Mouse (Mus musculus): Measurements from ENCODE around the gene 1700093K21Rik. TPM values are rescaled to one million over a fixed set of nuclear protein-coding genes. Genes with fewer than 3 reads are reported as not detected.
"Not testable (repeated sequence)": the region's sequence is repeated elsewhere in the genome, so short reads cannot be mapped to it uniquely, and the experiment has no call there.

1700093K21Rik gene
- polyA plus RNA-seq (2016; fragmentation: Nextera tagmentation; extraction: Ambion mirVana): not detected in 2 replicates

DNA sequence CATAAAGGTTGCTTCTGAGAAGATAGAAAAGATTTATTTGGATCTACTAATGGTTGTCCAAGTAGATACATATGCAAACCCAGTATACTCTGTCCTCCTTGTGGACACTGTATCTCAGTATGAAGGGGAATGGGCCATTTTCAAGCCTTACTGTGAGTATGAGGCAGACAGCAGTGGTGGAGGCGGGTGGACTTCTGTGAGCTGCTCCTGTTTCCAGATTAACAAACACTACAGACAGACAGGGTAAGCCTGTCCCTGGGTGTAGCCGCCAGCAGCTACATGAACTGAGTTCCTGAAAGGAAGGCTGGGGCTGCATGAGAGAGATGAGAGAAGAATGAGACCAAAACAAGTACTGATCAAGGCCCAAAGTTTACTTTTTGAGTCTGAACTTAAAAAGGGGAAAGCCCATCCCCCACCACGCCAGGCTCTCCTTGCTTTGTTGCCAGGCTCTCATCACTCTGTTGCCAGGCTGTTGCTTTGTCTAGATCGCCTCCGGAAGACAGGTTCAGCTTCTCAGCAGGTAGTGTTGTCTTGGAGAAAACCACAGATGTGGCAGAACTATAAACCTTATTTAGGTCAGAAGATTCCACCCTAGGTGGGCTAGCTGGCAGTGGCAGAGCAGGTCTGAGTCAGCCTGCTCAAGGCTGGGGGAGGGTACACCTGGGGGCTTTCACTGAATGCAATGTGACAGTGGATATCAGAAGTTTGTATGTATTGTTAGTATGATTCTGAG lies at the start of gene 1700093K21Rik:
Gene 1700093K21Rik, minus strand, starts transcription at position 683 of the 733 bp plus-strand sequence.
- Histone ChIP-seq H3K27ac (no peak within 1 kb of the TSS), H3K4me1 (no peaks in the 10 kb centered on the region), H3K4me3 (no peak within 1 kb of the TSS), H3K36me3 (no peaks in the 10 kb centered on the region), H3K4me2 (replicated peaks) (no peak within 1 kb of the TSS), H3K27me3 (no peaks in the 10 kb centered on the region), H3K9ac (no peak within 1 kb of the TSS), H3K9me3 (replicated peaks) (no peaks in the 10 kb centered on the region)
- ATAC-seq (ENCODE audit: low FRiP score): no peak
- WGBS: 31% methylated on average over 5 of the region's 5 CpGs

GRCm38 (mm10) chr11:23570130-23570529 lies 49.2 kb upstream of the 1700093K21Rik start:
- Histone ChIP-seq H3K36me3 (peaks cover 37% of the 10 kb centered on the region), H3K9ac (no peak overlapping the region), H3K27ac (no peak overlapping the region), H3K4me3 (no peak overlapping the region), H3K27me3 (no peaks in the 10 kb centered on the region), H3K4me1 (no peaks in the 10 kb centered on the region), H3K9me3 (replicated peaks) (no peaks in the 10 kb centered on the region), H3K4me2 (replicated peaks) (no peak overlapping the region)
- ATAC-seq (ENCODE audit: low FRiP score): no peak
- WGBS: 93% methylated on average over 7 of the region's 7 CpGs

DNA sequence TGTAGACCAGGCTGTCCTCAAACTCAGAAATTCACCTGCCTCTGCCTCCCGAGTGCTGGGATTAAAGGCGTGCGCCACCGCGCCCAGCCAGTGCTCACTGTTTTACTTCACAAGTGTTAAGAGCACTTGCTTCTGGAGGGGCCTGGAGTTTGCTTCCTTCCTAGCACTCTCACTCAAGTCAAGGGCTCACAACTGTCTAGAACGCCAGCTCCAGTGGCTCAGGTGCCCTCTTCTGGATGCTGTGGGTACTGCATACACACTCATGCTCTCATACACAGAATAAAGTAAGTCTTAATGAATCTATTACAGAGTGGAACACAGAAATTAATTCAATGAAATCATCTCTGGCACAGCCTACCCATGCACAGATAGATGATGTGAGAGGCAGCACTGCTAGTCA lies 44.8 kb upstream of the 1700093K21Rik start:
- H3K4me1 ChIP-seq: no peaks in the 10 kb centered on the region
- H3K4me2 ChIP-seq (replicated peaks): no peak overlapping the region
- peaks cover 20% of the 10 kb centered on the region for H3K36me3 ChIP-seq
- H3K27ac ChIP-seq: no peak overlapping the region
- H3K9ac ChIP-seq: no peak overlapping the region
- H3K27me3 ChIP-seq: no peaks in the 10 kb centered on the region
- no peak overlapping the region for H3K4me3 ChIP-seq
- ATAC-seq (ENCODE audit: low FRiP score): peak; percentile 71
- 51% methylated on average over 6 of the region's 6 CpGs for WGBS
- H3K9me3 ChIP-seq (replicated peaks): no peaks in the 10 kb centered on the region

GRCm38 (mm10) chr11:23557039-23557630 lies 36.2 kb upstream of the 1700093K21Rik start:
- Histone ChIP-seq H3K9me3 (replicated peaks) (no peaks in the 10 kb centered on the region), H3K4me3 (no peak overlapping the region), H3K27me3 (no peaks in the 10 kb centered on the region), H3K4me1 (no peaks in the 10 kb centered on the region), H3K36me3 (no peaks in the 10 kb centered on the region), H3K9ac (no peak overlapping the region), H3K4me2 (replicated peaks) (no peak overlapping the region), H3K27ac (no peak overlapping the region)
- WGBS: 75% methylated on average over 6 of the region's 6 CpGs
- ATAC-seq (ENCODE audit: low FRiP score): no peak

DNA sequence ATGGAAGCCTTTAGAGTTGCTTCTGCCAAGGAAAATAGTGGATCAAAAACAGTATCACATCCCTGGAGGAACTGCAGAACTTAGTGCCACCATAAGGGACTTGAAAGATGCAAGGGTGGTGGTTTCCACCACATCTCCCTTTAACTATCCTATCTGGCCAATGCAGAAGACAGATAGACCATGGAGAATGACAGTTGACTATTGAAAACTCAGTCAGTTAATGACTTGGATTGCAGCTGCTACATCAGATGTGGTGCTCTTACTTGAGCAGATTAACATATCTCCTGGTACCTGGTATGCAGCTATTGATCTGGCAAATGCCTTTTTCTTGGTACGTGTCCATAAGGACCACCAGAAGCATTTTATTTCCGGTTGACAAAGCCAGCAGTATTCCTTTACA lies 16.5 kb upstream of the 1700093K21Rik start:
- H3K4me2 ChIP-seq (replicated peaks): no peak overlapping the region
- ATAC-seq (ENCODE audit: low FRiP score): no peak
- 91% methylated on average over 2 of the region's 2 CpGs for WGBS
- no peaks in the 10 kb centered on the region for H3K36me3 ChIP-seq
- no peak overlapping the region for H3K4me3 ChIP-seq
- H3K27me3 ChIP-seq: no peaks in the 10 kb centered on the region
- H3K9ac ChIP-seq: no peak overlapping the region
- no peaks in the 10 kb centered on the region for H3K4me1 ChIP-seq
- H3K9me3 ChIP-seq (replicated peaks): no peaks in the 10 kb centered on the region
- H3K27ac ChIP-seq: no peak overlapping the region

GRCm38 (mm10) chr11:23518981-23519380 lies 2.0 kb downstream of the 1700093K21Rik start:
- no peak overlapping the region for H3K4me2 ChIP-seq (replicated peaks)
- ATAC-seq (ENCODE audit: low FRiP score): no peak
- no peaks in the 10 kb centered on the region for H3K9me3 ChIP-seq (replicated peaks)
- no peaks in the 10 kb centered on the region for H3K27me3 ChIP-seq
- H3K27ac ChIP-seq: no peak overlapping the region
- no peak overlapping the region for H3K9ac ChIP-seq
- 65% methylated on average over 3 of the region's 3 CpGs for WGBS
- no peak overlapping the region for H3K4me3 ChIP-seq
- H3K36me3 ChIP-seq: no peaks in the 10 kb centered on the region
- H3K4me1 ChIP-seq: no peaks in the 10 kb centered on the region

GRCm38 (mm10) chr11:23515315-23515714 lies 5.6 kb downstream of the 1700093K21Rik start:
- 87% methylated on average over 2 of the region's 2 CpGs for WGBS
- H3K9me3 ChIP-seq (replicated peaks): no peaks in the 10 kb centered on the region
- no peak overlapping the region for H3K27ac ChIP-seq
- H3K27me3 ChIP-seq: no peaks in the 10 kb centered on the region
- no peak overlapping the region for H3K9ac ChIP-seq
- H3K4me2 ChIP-seq (replicated peaks): no peak overlapping the region
- no peak for ATAC-seq (ENCODE audit: low FRiP score)
- no peaks in the 10 kb centered on the region for H3K36me3 ChIP-seq
- peaks cover 6% of the 10 kb centered on the region for H3K4me1 ChIP-seq
- no peak overlapping the region for H3K4me3 ChIP-seq

GRCm38 (mm10) chr11:23514785-23515184 lies 6.2 kb downstream of the 1700093K21Rik start:
- 61% methylated on average over 4 of the region's 4 CpGs for WGBS
- H3K9ac ChIP-seq; H3K27ac ChIP-seq; H3K4me3 ChIP-seq; H3K4me1 ChIP-seq; H3K27me3 ChIP-seq; H3K36me3 ChIP-seq; H3K9me3 ChIP-seq (replicated peaks); H3K4me2 ChIP-seq (replicated peaks); ATAC-seq (ENCODE audit: low FRiP score): not testable (repeated sequence)

GRCm38 (mm10) chr11:23504801-23505200 lies 16.2 kb downstream of the 1700093K21Rik start:
- not testable (repeated sequence) for H3K4me1 ChIP-seq; H3K9ac ChIP-seq; H3K4me3 ChIP-seq; H3K27me3 ChIP-seq; H3K27ac ChIP-seq; H3K4me2 ChIP-seq (replicated peaks); H3K9me3 ChIP-seq (replicated peaks); H3K36me3 ChIP-seq; ATAC-seq (ENCODE audit: low FRiP score)
- 81% methylated on average over 5 of the region's 5 CpGs for WGBS

- H3K27me3 ChIP-seq: no peaks in the 10 kb centered on the region
- WGBS: 61% methylated on average over 5 of the region's 5 CpGs
- H3K27ac ChIP-seq: peak overlapping the region; percentile 97
- peaks cover 19% of the 10 kb centered on the region for H3K36me3 ChIP-seq
- peak overlapping the region; percentile 92 for H3K4me2 ChIP-seq (replicated peaks)
- no peak for ATAC-seq (ENCODE audit: low FRiP score)
- peak overlapping the region; percentile 83 for H3K4me3 ChIP-seq
- H3K4me1 ChIP-seq: peaks cover 22% of the 10 kb centered on the region
- peak overlapping the region; percentile 89 for H3K9ac ChIP-seq
- no peaks in the 10 kb centered on the region for H3K9me3 ChIP-seq (replicated peaks)
Observed at GRCm38 (mm10) chr11:23498609-23499008, 22.3 kb downstream of the 1700093K21Rik start.

DNA sequence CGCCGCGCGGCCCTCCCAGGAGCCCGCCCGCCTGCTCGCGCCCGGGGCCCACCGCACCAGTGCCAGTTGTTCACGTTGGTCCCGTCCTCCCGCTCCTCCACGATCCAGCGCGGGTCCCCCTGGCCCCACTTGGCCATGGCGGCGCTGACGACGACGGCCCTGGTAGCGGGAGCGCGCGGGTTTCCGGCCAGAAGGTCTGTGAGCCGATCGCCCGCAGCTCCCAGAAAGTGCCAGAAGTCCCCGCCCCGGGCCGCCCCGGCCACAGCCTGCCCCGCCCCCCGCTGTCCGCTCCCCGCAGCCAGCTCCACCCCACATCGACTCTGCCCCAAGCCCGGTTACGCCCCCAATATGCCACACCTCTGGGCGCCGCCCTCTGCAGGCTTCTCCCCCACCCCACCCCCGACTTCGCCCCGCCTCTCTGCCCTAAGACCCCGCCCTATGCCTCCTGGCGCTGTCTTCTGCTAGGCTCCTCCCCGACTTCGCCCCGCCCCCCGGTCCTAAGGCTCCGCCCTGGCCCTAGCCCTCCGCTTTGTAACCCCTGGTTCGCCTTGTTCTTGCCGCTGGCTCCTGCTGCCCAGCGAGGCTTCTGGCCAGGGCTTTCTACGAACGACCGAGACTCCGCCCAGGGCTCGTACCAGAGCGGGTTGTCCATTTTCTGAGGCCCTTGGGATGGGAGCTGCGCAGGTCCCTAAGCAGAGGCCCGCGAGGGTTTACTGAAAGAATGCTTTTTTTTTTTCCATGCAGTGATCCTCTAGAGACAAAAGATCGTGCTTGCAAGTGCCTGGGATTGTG lies 23.0 kb downstream of the 1700093K21Rik start, which contains the start of gene Ahsa2:
Gene Ahsa2, minus strand, starts transcription at position 313 of the 792 bp plus-strand sequence.
- ATAC-seq (ENCODE audit: low FRiP score): peak; percentile 96
- H3K4me1 ChIP-seq: peaks cover 22% of the 10 kb centered on the region
- H3K4me2 ChIP-seq (replicated peaks): peak within 1 kb of the TSS; percentile 92
- no peaks in the 10 kb centered on the region for H3K27me3 ChIP-seq
- 1% methylated on average over 58 of the region's 66 CpGs for WGBS
- no peaks in the 10 kb centered on the region for H3K9me3 ChIP-seq (replicated peaks)
- peak within 1 kb of the TSS; percentile 97 for H3K27ac ChIP-seq
- H3K36me3 ChIP-seq: peaks cover 25% of the 10 kb centered on the region
- H3K4me3 ChIP-seq: peak within 1 kb of the TSS; percentile 83
- H3K9ac ChIP-seq: peak within 1 kb of the TSS; percentile 89

- H3K27me3 ChIP-seq: no peaks in the 10 kb centered on the region
- peak overlapping the region; percentile 83 for H3K4me3 ChIP-seq
- 0% methylated on average over 20 of the region's 22 CpGs for WGBS
- ATAC-seq (ENCODE audit: low FRiP score): peak; percentile 91
- H3K4me1 ChIP-seq: peaks cover 22% of the 10 kb centered on the region
- H3K4me2 ChIP-seq (replicated peaks): peak overlapping the region; percentile 92
- H3K9ac ChIP-seq: peak overlapping the region; percentile 89
- peak overlapping the region; percentile 97 for H3K27ac ChIP-seq
- peaks cover 31% of the 10 kb centered on the region for H3K36me3 ChIP-seq
- H3K9me3 ChIP-seq (replicated peaks): no peaks in the 10 kb centered on the region
Observed at GRCm38 (mm10) chr11:23497335-23497717, 23.6 kb downstream of the 1700093K21Rik start.
